Mouse (Mus musculus) neutrophil, adult 65 days (primary cell): Measurements from ENCODE around the gene Slc19a1. TPM values are rescaled to one million over a fixed set of nuclear protein-coding genes. Genes with fewer than 3 reads are reported as not detected.

Source experiments
- total RNA-seq: library from RNA; stranded (reverse); gene quantifications from 2 replicates; pipeline ENCODE4 v1.2.4, GENCODE M21; 2023

The Slc19a1 gene
- total RNA-seq, result 2.2 and 3.0 TPM in 2 replicates

GRCm38 (mm10) chr10:77031768-77032375 lies at the start of gene Slc19a1:
TSS of gene Slc19a1 (plus strand) at chr10:77032241.

Other genes with a start within 250 kb of the Slc19a1 start
- gene Pcbp3, start 70.4 kb upstream of the Slc19a1 start, total RNA-seq, result 1.7 and 2.8 TPM in 2 replicates
- gene Col18a1, start 134.3 kb downstream of the Slc19a1 start, total RNA-seq, result 0.09 TPM in 1 of 2 replicates, not detected in the other
- 24.9 and 25.8 TPM in 2 replicates for gene Pofut2, start 227.0 kb downstream of the Slc19a1 start, total RNA-seq